Mouse (Mus musculus) testis, adult 2 months (tissue): ENCODE data around the gene Acap1.

Source experiments
- CTCF ChIP-seq: fragments of 200-500 bp; IDR thresholded peaks from 2 replicates; pipeline ENCODE4 v1.5.1; 2012; ENCODE audit warnings: low read depth, mild to moderate bottlenecking, inconsistent platforms, low read length, moderate library complexity; ENCODE audit not compliant: control insufficient read depth, insufficient read depth, insufficient replicate concordance
- POLR2A ChIP-seq: fragments of 200-500 bp; IDR thresholded peaks from 2 replicates; pipeline ENCODE4 v1.6.1; 2012; ENCODE audit warnings: low read depth, mild to moderate bottlenecking, inconsistent platforms, low read length, moderate library complexity; ENCODE audit not compliant: control insufficient read depth

GRCm38 (mm10) chr11:69855347-69855746 is 40.0 kb downstream of the Acap1 start:
- TF ChIP-seq POLR2A (no peak), CTCF (no peak)
